Mouse (Mus musculus) CH12.LX (cell line): ENCODE results near the gene Zfp651. TPM values are rescaled to one million over a fixed set of nuclear protein-coding genes. Genes with fewer than 3 reads are reported as not detected.

ENCODE experiments used
- DNase-seq: peaks from one replicate; pipeline ENCODE4 v3.0.0-alpha.2; 2013; ENCODE audit errors: extremely low read depth
- H3K27ac ChIP-seq: 2 replicates; pipeline ENCODE4 v1.5.1; 2012; ENCODE audit warnings: low read depth, mild to moderate bottlenecking, control low read depth, moderate library complexity; ENCODE audit not compliant: insufficient read depth
- H3K27me3 ChIP-seq: replicated peaks from 2 replicates; pipeline ENCODE3; 2012; ENCODE audit warnings: inconsistent platforms
- H3K36me3 ChIP-seq, 2 experiments: replicated peaks in 1 of 2; 2 replicates each; pipeline versions ENCODE3 to v1.6.1; 2012; ENCODE audit warnings: inconsistent platforms in 1 of 2, low read length in 1 of 2, mild to moderate bottlenecking in 1 of 2, mixed read lengths in 1 of 2, moderate library complexity in 1 of 2; ENCODE audit not compliant: control insufficient read depth in 1 of 2, insufficient read depth in 1 of 2
- H3K4me1 ChIP-seq, 2 experiments: 2 replicates each; pipeline ENCODE4 v1.6.1; 2012; ENCODE audit warnings: inconsistent platforms in 1 of 2, moderate library complexity in 1 of 2; ENCODE audit not compliant: insufficient read depth in 2 of 2, control insufficient read depth in 1 of 2
- H3K4me2 ChIP-seq: 2 replicates; pipeline ENCODE4 v1.6.1; 2012; ENCODE audit warnings: low read depth, mild to moderate bottlenecking, control low read depth; ENCODE audit not compliant: poor library complexity, insufficient read depth, severe bottlenecking
- H3K4me3 ChIP-seq, 3 experiments: fragments of 150-350 bp in 1 of 3; sonication (generic) in 1 of 3; replicated peaks in 1 of 3; 2 replicates each; pipeline versions ENCODE3 to v1.5.1; 2011 to 2012; ENCODE audit warnings: low read depth in 2 of 3, low read length in 2 of 3, mild to moderate bottlenecking in 2 of 3, moderate library complexity in 2 of 3, control low read depth in 1 of 3, improper control_type of control experiment in 1 of 3, inconsistent platforms in 1 of 3, mixed read lengths in 1 of 3; ENCODE audit not compliant: poor library complexity in 1 of 3
- H3K79me2 ChIP-seq: replicated peaks from 2 replicates; pipeline ENCODE4 v1.6.1; 2012; ENCODE audit warnings: mild to moderate bottlenecking, moderate library complexity; ENCODE audit not compliant: control insufficient read depth, poor library complexity, insufficient read depth, severe bottlenecking; ENCODE audit errors: extremely low read depth
- H3K9ac ChIP-seq: 2 replicates; pipeline ENCODE4 v1.6.1; 2012; ENCODE audit warnings: low read depth, mild to moderate bottlenecking, control low read depth, moderate library complexity; ENCODE audit not compliant: insufficient read depth
- H3K9me3 ChIP-seq: replicated peaks from 2 replicates; pipeline ENCODE3; 2012; ENCODE audit warnings: low read length, inconsistent platforms, mixed read lengths
- CHD2 ChIP-seq: IDR thresholded peaks from 2 replicates; pipeline ENCODE4 v1.6.1; 2011; ENCODE audit warnings: low read length, improper control_type of control experiment
- E2F4 ChIP-seq: IDR thresholded peaks from 2 replicates; pipeline ENCODE4 v1.6.1; 2011; ENCODE audit warnings: low read depth, low read length, improper control_type of control experiment; ENCODE audit not compliant: insufficient replicate concordance
- ELF1 ChIP-seq: IDR thresholded peaks from 2 replicates; pipeline ENCODE4 v1.6.1; 2014; ENCODE audit warnings: low read depth, mild to moderate bottlenecking, inconsistent platforms, low read length, improper control_type of control experiment
- EP300 ChIP-seq: IDR thresholded peaks from 2 replicates; pipeline ENCODE4 v1.6.1; 2011; ENCODE audit warnings: low read length, improper control_type of control experiment
- ETS1 ChIP-seq: conservative IDR thresholded peaks from 2 replicates; pipeline ENCODE4 v1.6.1; 2012; ENCODE audit warnings: low read depth, mild to moderate bottlenecking, inconsistent platforms, low read length, improper control_type of control experiment, moderate library complexity
- HCFC1 ChIP-seq: IDR thresholded peaks from 2 replicates; pipeline ENCODE4 v1.6.1; 2012; ENCODE audit warnings: low read depth, mild to moderate bottlenecking, inconsistent platforms, low read length, improper control_type of control experiment
- KAT2A ChIP-seq: IDR thresholded peaks from 2 replicates; pipeline ENCODE4 v1.6.1; 2012; ENCODE audit warnings: low read length, improper control_type of control experiment, inconsistent platforms; ENCODE audit not compliant: insufficient replicate concordance
- MAX ChIP-seq: IDR thresholded peaks from 2 replicates; pipeline ENCODE4 v1.6.1; 2011; ENCODE audit warnings: low read length, improper control_type of control experiment
- PAX5 ChIP-seq: IDR thresholded peaks from 2 replicates; pipeline ENCODE4 v1.6.1; 2012; ENCODE audit warnings: low read length, inconsistent platforms, mixed read lengths
- POLR2A ChIP-seq: IDR thresholded peaks from 2 replicates; pipeline ENCODE4 v1.6.1; 2011; ENCODE audit warnings: low read depth, mild to moderate bottlenecking, improper control_type of control experiment, low read length
- POLR2AphosphoS2 ChIP-seq: IDR thresholded peaks from 2 replicates; pipeline ENCODE4 v1.6.1; 2011; ENCODE audit warnings: low read depth, low read length, improper control_type of control experiment
- RAD21 ChIP-seq: IDR thresholded peaks from 2 replicates; pipeline ENCODE4 v1.6.1; 2011; ENCODE audit warnings: low read depth, mild to moderate bottlenecking, low read length, improper control_type of control experiment, moderate library complexity
- SMC3 ChIP-seq: IDR thresholded peaks from 2 replicates; pipeline ENCODE4 v1.6.1; 2011; ENCODE audit warnings: low read depth, low read length, improper control_type of control experiment
- TBP ChIP-seq: conservative IDR thresholded peaks from 2 replicates; pipeline ENCODE4 v1.6.1; 2011; ENCODE audit warnings: low read depth, low read length, improper control_type of control experiment
- TCF12 ChIP-seq: IDR thresholded peaks from 2 replicates; pipeline ENCODE4 v1.6.1; 2014; ENCODE audit warnings: low read depth, mild to moderate bottlenecking, inconsistent platforms, low read length, improper control_type of control experiment
- UBTF ChIP-seq: IDR thresholded peaks from 2 replicates; pipeline ENCODE4 v1.6.1; 2012; ENCODE audit warnings: low read depth, mild to moderate bottlenecking, inconsistent platforms, low read length, improper control_type of control experiment, moderate library complexity
- USF2 ChIP-seq: conservative IDR thresholded peaks from 2 replicates; pipeline ENCODE4 v1.6.1; 2011; ENCODE audit warnings: low read depth, low read length, improper control_type of control experiment
- ZC3H11A ChIP-seq: IDR thresholded peaks from 2 replicates; pipeline ENCODE4 v1.6.1; 2012; ENCODE audit warnings: low read depth, mild to moderate bottlenecking, inconsistent platforms, low read length, improper control_type of control experiment
- ZKSCAN1 ChIP-seq: IDR thresholded peaks from 2 replicates; pipeline ENCODE4 v1.6.1; 2012; ENCODE audit warnings: low read depth, inconsistent platforms, low read length, improper control_type of control experiment, borderline replicate concordance
- ZMIZ1 ChIP-seq: IDR thresholded peaks from 2 replicates; pipeline ENCODE4 v1.6.1; 2012; ENCODE audit warnings: low read depth, mild to moderate bottlenecking, inconsistent platforms, low read length, improper control_type of control experiment
- dilution Hi-C: fragments of 300-500 bp; cut with MboI; formaldehyde crosslinking; loops from 2 replicates; pipeline ENCODE4 v1.14.3; 2020; ENCODE audit warnings: low sequenced_read_pairs; ENCODE audit not compliant: extremely low pct_unique_long_range_greater_than_20kb, extremely low pct_ligation_motif_present
- in situ Hi-C: fragments of 300-500 bp; cut with MboI; formaldehyde crosslinking; loops from 3 replicates; pipeline ENCODE4 v1.14.3; 2019; ENCODE audit warnings: low sequenced_read_pairs, low pct_ligation_motif_present, low pct_unique_long_range_greater_than_20kb, mixed read lengths
- polyA plus RNA-seq: library from polyadenylated mRNA; unstranded; fragments of >175 nt; gene quantifications from 2 replicates; pipeline ENCODE4 v1.2.1, GENCODE M21; 2012; ENCODE audit warnings: low read depth; ENCODE audit not compliant: insufficient read length
- total RNA-seq, 2 experiments: library from RNA; depleted of rRNA; stranded (reverse); fragments of 300-350 nt in 1 of 2; fragments of >200 nt in 1 of 2; gene quantifications; 2 replicates each; pipeline ENCODE4 v1.2.3; 2012 to 2014

Gene Zfp651
- total and polyA plus RNA-seq, 3 experiments, result 0.07 to 0.20 (median 0.13) TPM

DNA sequence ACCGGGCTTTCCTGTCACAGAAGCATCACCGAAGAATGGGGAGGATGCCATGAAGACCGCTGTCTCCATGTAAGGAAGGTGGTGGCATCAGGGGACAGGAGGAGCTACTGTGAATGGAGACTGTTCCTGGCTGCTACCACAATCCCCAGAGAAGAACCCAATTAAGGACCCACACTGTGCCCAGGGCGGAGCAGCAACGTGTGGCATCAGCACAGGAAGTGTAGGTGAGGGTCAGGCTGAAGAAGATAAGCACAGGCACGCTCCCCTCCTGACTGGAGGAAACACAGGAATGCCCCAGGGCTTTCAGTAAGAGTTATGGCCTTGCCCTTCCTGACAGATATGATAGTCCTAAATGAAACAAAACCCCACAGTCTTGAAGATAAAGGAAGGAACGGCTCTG is 43.6 kb downstream of the Zfp651 start:
- Histone ChIP-seq H3K79me2 (no peaks in the 10 kb centered on the region), H3K4me2 (no peak overlapping the region), H3K4me1 (no peaks in the 10 kb centered on the region; a peak in 1 of 4 replicates), H3K27me3 (peaks cover 63% of the 10 kb centered on the region), H3K4me3 (no peak overlapping the region), H3K9me3 (no peaks in the 10 kb centered on the region), H3K27ac (no peak overlapping the region), H3K9ac (no peak overlapping the region), H3K36me3 (no peaks in the 10 kb centered on the region)
- no peak for DNase-seq
- in situ Hi-C loops, result no loop called here
- dilution Hi-C loops, result no loop called here
- TF ChIP-seq POLR2AphosphoS2 (no peak), ETS1 (no peak)

DNA sequence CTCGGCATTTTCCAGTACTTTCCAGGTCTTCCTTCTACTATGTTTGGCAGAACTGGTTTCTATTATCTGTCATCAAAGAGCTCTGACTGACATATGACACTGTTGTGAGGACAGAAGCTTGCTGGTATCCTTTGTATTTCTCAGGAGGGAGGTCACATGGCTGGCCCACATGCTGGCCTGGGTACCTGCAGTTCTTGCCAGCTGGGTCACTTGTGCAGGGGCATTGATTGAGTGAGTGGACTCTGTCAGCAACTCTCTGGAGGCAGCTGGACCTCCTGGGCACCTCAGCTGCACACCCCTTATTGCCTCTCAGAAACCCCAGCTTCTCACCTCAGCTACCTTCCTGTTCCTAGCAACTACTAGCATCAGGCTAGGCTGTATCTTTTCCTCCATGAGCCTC is 48.4 kb downstream of the Zfp651 start:
- no peak overlapping the region for H3K4me3 ChIP-seq
- dilution Hi-C loops (no loop called here), in situ Hi-C loops (no loop called here)
- no peak overlapping the region for H3K27ac ChIP-seq
- no peak for DNase-seq
- no peak overlapping the region for H3K9ac ChIP-seq
- no peak for TF ChIP-seq HCFC1
- no peak for TF ChIP-seq KAT2A
- no peak for TF ChIP-seq RAD21
- no peak for TF ChIP-seq SMC3
- no peak for TF ChIP-seq TBP
- no peak for TF ChIP-seq USF2
- TF ChIP-seq MAX, result no peak
- no peak for TF ChIP-seq ETS1
- TF ChIP-seq ZMIZ1, result no peak
- no peak for TF ChIP-seq E2F4
- no peak for TF ChIP-seq CHD2
- no peak for TF ChIP-seq ELF1
- TF ChIP-seq ZKSCAN1, result no peak
- TF ChIP-seq UBTF, result no peak
- TF ChIP-seq TCF12, result no peak
- TF ChIP-seq ZC3H11A, result no peak
- no peak for TF ChIP-seq EP300
- no peak for TF ChIP-seq POLR2A
- no peak for TF ChIP-seq PAX5
- H3K79me2 ChIP-seq, result no peaks in the 10 kb centered on the region
- no peaks in the 10 kb centered on the region for H3K9me3 ChIP-seq
- peaks cover 63% of the 10 kb centered on the region for H3K27me3 ChIP-seq
- H3K4me1 ChIP-seq, result no peaks in the 10 kb centered on the region
- H3K4me2 ChIP-seq, result no peak overlapping the region
- no peaks in the 10 kb centered on the region for H3K36me3 ChIP-seq
